Comparison of ENCODE assay signal across 9 mouse cellular contexts in genomic region chr11:78982513-78983291, GRCm38 (mm10). TPM values are rescaled to one million over a fixed set of nuclear protein-coding genes. Genes with fewer than 3 reads are reported as not detected.
DNase-seq lines count a peak whose midpoint lies in the region; ATAC-seq lines count a peak whose summit lies in the region.
"Had no signal": no experiment of that assay in that cellular context is flagged by ENCODE, and none has a peak within 500 bp of the region (broad histone marks: within the 10 kb centered on the region; RNA-seq: fewer than 3 reads in every experiment).

No protein-coding gene starts in this region.

- H3K27ac ChIP-seq in midbrain, embryonic 11.5 days (ENCODE audit: low read depth, low read length) = no peak overlapping the region
- no peak overlapping the region for H3K27ac ChIP-seq in midbrain, embryonic 14.5 days (replicated peaks; ENCODE audit: low read depth, low read length)
- H3K27ac ChIP-seq in lung, embryonic 15.5 days = no peak overlapping the region
- H3K27ac ChIP-seq: midbrain, embryonic 13.5 days had no signal

- no peaks in the 10 kb centered on the region for H3K9me3 ChIP-seq in midbrain, embryonic 11.5 days (ENCODE audit: control insufficient read depth, low read length)
- no peaks in the 10 kb centered on the region for H3K9me3 ChIP-seq in midbrain, embryonic 14.5 days (ENCODE audit: control insufficient read depth, low read length)
- H3K9me3 ChIP-seq in lung, embryonic 15.5 days = no peaks in the 10 kb centered on the region
- H3K9me3 ChIP-seq: midbrain, embryonic 13.5 days had no signal

- no peak overlapping the region for H3K4me2 ChIP-seq in midbrain, embryonic 11.5 days
- no peak overlapping the region for H3K4me2 ChIP-seq in midbrain, embryonic 14.5 days (ENCODE audit: low read length)
- H3K4me2 ChIP-seq in lung, embryonic 15.5 days = peak overlapping the region; percentile 43; the same call in 1 of the 2 replicates
- H3K4me2 ChIP-seq: midbrain, embryonic 13.5 days had no signal

- 91% methylated on average over 12 of the region's 12 CpGs for WGBS in midbrain, embryonic 11.5 days
- WGBS in midbrain, embryonic 14.5 days = 91% methylated on average over 12 of the region's 12 CpGs
- 73% methylated on average over 12 of the region's 12 CpGs for WGBS in lung, embryonic 15.5 days

- H3K4me3 ChIP-seq in midbrain, embryonic 11.5 days (ENCODE audit: low read depth, low read length) = no peak overlapping the region
- no peak overlapping the region for H3K4me3 ChIP-seq in midbrain, embryonic 14.5 days (replicated peaks; ENCODE audit: low read depth, low read length)
- H3K4me3 ChIP-seq in lung, embryonic 15.5 days = no peak overlapping the region
- H3K4me3 ChIP-seq: midbrain, embryonic 13.5 days had no signal

- no peaks in the 10 kb centered on the region for H3K36me3 ChIP-seq in midbrain, embryonic 11.5 days (ENCODE audit: control insufficient read depth, insufficient read depth, low read length)
- H3K36me3 ChIP-seq in midbrain, embryonic 14.5 days (ENCODE audit: control insufficient read depth, insufficient read depth, low read length) = no peaks in the 10 kb centered on the region
- H3K36me3 ChIP-seq in lung, embryonic 15.5 days = no peaks in the 10 kb centered on the region
- H3K36me3 ChIP-seq: midbrain, embryonic 13.5 days had no signal

- ATAC-seq in midbrain, embryonic 11.5 days (ENCODE audit: low FRiP score) = no peak
- no peak for ATAC-seq in midbrain, embryonic 14.5 days (ENCODE audit: low FRiP score, low TSS enrichment)
- peak; percentile 67 for ATAC-seq in granulocyte monocyte progenitor cell, adult 5-6 weeks (replicated peaks; ENCODE audit: poor library complexity, severe bottlenecking)
- ATAC-seq in lung, embryonic 15.5 days (ENCODE audit: borderline replicate concordance, extremely low read depth, low FRiP score, low TSS enrichment) = no peak
- ATAC-seq: midbrain, embryonic 13.5 days had no signal

- no peak overlapping the region for H3K9ac ChIP-seq in midbrain, embryonic 11.5 days (ENCODE audit: low read length)
- no peak overlapping the region for H3K9ac ChIP-seq in midbrain, embryonic 14.5 days (replicated peaks; ENCODE audit: low read length)
- H3K9ac ChIP-seq in lung, embryonic 15.5 days = no peak overlapping the region
- H3K9ac ChIP-seq: midbrain, embryonic 13.5 days had no signal

- no peaks in the 10 kb centered on the region for H3K27me3 ChIP-seq in midbrain, embryonic 11.5 days (ENCODE audit: control insufficient read depth, insufficient read depth, low read length)
- no peaks in the 10 kb centered on the region for H3K27me3 ChIP-seq in midbrain, embryonic 14.5 days (ENCODE audit: control insufficient read depth, insufficient read depth, low read length)
- H3K27me3 ChIP-seq in lung, embryonic 15.5 days = no peaks in the 10 kb centered on the region
- H3K27me3 ChIP-seq: midbrain, embryonic 13.5 days had no signal

- no peaks in the 10 kb centered on the region for H3K4me1 ChIP-seq in midbrain, embryonic 11.5 days (ENCODE audit: control insufficient read depth, insufficient read depth, low read length)
- H3K4me1 ChIP-seq in midbrain, embryonic 14.5 days (ENCODE audit: control insufficient read depth, insufficient read depth, low read length) = no peaks in the 10 kb centered on the region
- peaks cover 14% of the 10 kb centered on the region for H3K4me1 ChIP-seq in lung, embryonic 15.5 days
- H3K4me1 ChIP-seq: midbrain, embryonic 13.5 days had no signal

- peak; percentile 51 for DNase-seq in midbrain, embryonic 11.5 days (ENCODE audit: low spot score, missing footprints)
- DNase-seq in midbrain, embryonic 14.5 days = no peak
- DNase-seq in thymus, postnatal 14 days = peak; percentile 64
- DNase-seq in adrenal gland, adult 8-10 months = no peak
- no peak for DNase-seq in gastrocnemius, adult 8-10 months (ENCODE audit: low spot score in 2 of 2)
- DNase-seq in kidney, adult 11 months = no peak

RNA-seq across cellular contexts. Expression of gene Lgals9, which starts 2.0 kb away (rescaled TPM):
- 5.4 and 6.7 TPM in 2 replicates for polyA plus RNA-seq in midbrain, embryonic 11.5 days (2014; fragmentation: Nextera tagmentation; extraction: Ambion mirVana)
- polyA plus RNA-seq in midbrain, embryonic 14.5 days (2014; fragmentation: Nextera tagmentation; extraction: Ambion mirVana) = 3.7 and 13.7 TPM in 2 replicates
- 273 and 289 TPM in 2 replicates for total RNA-seq in granulocyte monocyte progenitor cell, adult 5-6 weeks (2014; fragmentation: Nextera tagmentation)
- 68.6 and 84.9 TPM in 2 replicates for total RNA-seq in granulocyte monocyte progenitor cell, adult 5-6 weeks (2017)
- polyA plus RNA-seq in lung, embryonic 15.5 days (2015; fragmentation: Nextera tagmentation; extraction: Ambion mirVana) = 42.9 and 52.8 TPM in 2 replicates
- total RNA-seq in adrenal gland, adult 8-10 months (2022) = 10 to 100 TPM; 16.2 to 25.1 (median 20.1) TPM
- 1 to 10 TPM; 3.2 to 6.8 (median 5.2) TPM for total RNA-seq in gastrocnemius, adult 8-10 months (2022)

Comparison
In these comparisons a context has a peak if more than half of its experiments do, and no peak if none do; other contexts are left out.
1. DNase-seq: peak in midbrain, embryonic 11.5 days (single experiment) and thymus, postnatal 14 days (single experiment); none in midbrain, embryonic 14.5 days (single experiment), adrenal gland, adult 8-10 months (single experiment), gastrocnemius, adult 8-10 months (0 of 2) and kidney, adult 11 months (single experiment).